Mouse (Mus musculus) macrophage (primary cell): Measurements from ENCODE around the gene Dlg2. TPM values are rescaled to one million over a fixed set of nuclear protein-coding genes. Genes with fewer than 3 reads are reported as not detected.

ENCODE experiments used
- H3K27ac ChIP-seq: fragments of 350-480 bp; formaldehyde crosslinking; 2 replicates; pipeline ENCODE4 v1.9.0; 2021
- H3K36me3 ChIP-seq: fragments of 350-480 bp; formaldehyde crosslinking; 2 replicates; pipeline ENCODE4 v1.9.0; 2021; ENCODE audit errors: inconsistent target
- H3K4me3 ChIP-seq: fragments of 350-480 bp; formaldehyde crosslinking; 2 replicates; pipeline ENCODE4 v1.9.0; 2021; ENCODE audit errors: inconsistent target
- H3K79me2 ChIP-seq: fragments of 350-480 bp; formaldehyde crosslinking; 2 replicates; pipeline ENCODE4 v1.9.0; 2021; ENCODE audit errors: inconsistent target
- WGBS: methylation state at CpG from one replicate; pipeline ENCODE4 v1.1.7; 2026; ENCODE audit warnings: inconsistent platforms; ENCODE audit not compliant: missing documents; 5-methylcytosine and 5-hydroxymethylcytosine counted together
- polyA plus RNA-seq: library from polyadenylated mRNA; stranded (reverse); fragments of 250-400 nt; gene quantifications from 3 replicates; pipeline ENCODE4 v1.2.4, GENCODE M21; 2018; ENCODE audit warnings: inconsistent platforms

Dlg2 gene
- polyA plus RNA-seq, 1 experiment from 2014 or later = 0.13 TPM

GRCm38 (mm10) chr7:91432563-91432962 is 956.1 kb downstream of the Dlg2 start:
- H3K27ac ChIP-seq = no peak overlapping the region
- no peaks in the 10 kb centered on the region for H3K36me3 ChIP-seq
- no peak overlapping the region for H3K4me3 ChIP-seq
- WGBS = 83% methylated on average over 4 of the region's 4 CpGs
- no peaks in the 10 kb centered on the region for H3K79me2 ChIP-seq

- Histone ChIP-seq H3K79me2 (no peaks in the 10 kb centered on the region), H3K36me3 (no peaks in the 10 kb centered on the region), H3K27ac (no peak overlapping the region), H3K4me3 (no peak overlapping the region)
- WGBS = 87% methylated on average over 5 of the region's 5 CpGs
Observed at GRCm38 (mm10) chr7:91434739-91435138, 958.3 kb downstream of the Dlg2 start.

GRCm38 (mm10) chr7:91440326-91440725 is 963.9 kb downstream of the Dlg2 start:
- WGBS = 81% methylated on average over 6 of the region's 6 CpGs
- H3K4me3 ChIP-seq = no peak overlapping the region
- no peaks in the 10 kb centered on the region for H3K79me2 ChIP-seq
- no peak overlapping the region for H3K27ac ChIP-seq
- H3K36me3 ChIP-seq = no peaks in the 10 kb centered on the region

GRCm38 (mm10) chr7:91442447-91443376 is 966.2 kb downstream of the Dlg2 start:
- H3K4me3 ChIP-seq = no peak overlapping the region
- H3K36me3 ChIP-seq = no peaks in the 10 kb centered on the region
- H3K27ac ChIP-seq = no peak overlapping the region
- 82% methylated on average over 11 of the region's 11 CpGs for WGBS
- no peaks in the 10 kb centered on the region for H3K79me2 ChIP-seq

- Histone ChIP-seq H3K79me2 (no peaks in the 10 kb centered on the region), H3K36me3 (no peaks in the 10 kb centered on the region), H3K4me3 (no peak overlapping the region), H3K27ac (no peak overlapping the region)
- 74% methylated on average over 5 of the region's 5 CpGs for WGBS
Observed at GRCm38 (mm10) chr7:91443377-91443714, 966.9 kb downstream of the Dlg2 start.

- WGBS = 93% methylated on average over 3 of the region's 3 CpGs
- no peaks in the 10 kb centered on the region for H3K36me3 ChIP-seq
- H3K4me3 ChIP-seq = no peak overlapping the region
- H3K27ac ChIP-seq = no peak overlapping the region
- H3K79me2 ChIP-seq = no peaks in the 10 kb centered on the region
Observed at GRCm38 (mm10) chr7:91443913-91444312, 967.4 kb downstream of the Dlg2 start.

- Histone ChIP-seq H3K27ac (no peak overlapping the region), H3K36me3 (no peaks in the 10 kb centered on the region), H3K79me2 (no peaks in the 10 kb centered on the region), H3K4me3 (no peak overlapping the region)
- WGBS = 74% methylated on average over 3 of the region's 3 CpGs
Observed at GRCm38 (mm10) chr7:91444728-91445127, 968.3 kb downstream of the Dlg2 start.

GRCm38 (mm10) chr7:91456796-91457195 is 980.3 kb downstream of the Dlg2 start:
- H3K36me3 ChIP-seq = no peaks in the 10 kb centered on the region
- 18% methylated on average over 1 of the region's 1 CpGs for WGBS
- no peak overlapping the region for H3K4me3 ChIP-seq
- H3K27ac ChIP-seq = no peak overlapping the region
- H3K79me2 ChIP-seq = no peaks in the 10 kb centered on the region

GRCm38 (mm10) chr7:91457207-91457606 is 980.7 kb downstream of the Dlg2 start:
- Histone ChIP-seq H3K36me3 (no peaks in the 10 kb centered on the region), H3K79me2 (no peaks in the 10 kb centered on the region), H3K27ac (no peak overlapping the region), H3K4me3 (no peak overlapping the region)
- 0% methylated on average over 1 of the region's 1 CpGs for WGBS

- H3K36me3 ChIP-seq = no peaks in the 10 kb centered on the region
- H3K79me2 ChIP-seq = no peaks in the 10 kb centered on the region
- H3K27ac ChIP-seq = no peak overlapping the region
- no peak overlapping the region for H3K4me3 ChIP-seq
- 92% methylated on average over 3 of the region's 3 CpGs for WGBS
Observed at GRCm38 (mm10) chr7:91461352-91461751, 984.9 kb downstream of the Dlg2 start.

- Histone ChIP-seq H3K79me2 (no peaks in the 10 kb centered on the region), H3K27ac (no peak overlapping the region), H3K4me3 (no peak overlapping the region), H3K36me3 (no peaks in the 10 kb centered on the region)
- 89% methylated on average over 7 of the region's 7 CpGs for WGBS
Observed at GRCm38 (mm10) chr7:91463256-91463655, 986.8 kb downstream of the Dlg2 start.

GRCm38 (mm10) chr7:91467061-91467460 is 990.6 kb downstream of the Dlg2 start:
- Histone ChIP-seq H3K36me3 (no peaks in the 10 kb centered on the region), H3K4me3 (no peak overlapping the region), H3K79me2 (no peaks in the 10 kb centered on the region), H3K27ac (no peak overlapping the region)
- WGBS = 20% methylated on average over 3 of the region's 3 CpGs

- WGBS = 81% methylated on average over 3 of the region's 3 CpGs
- no peaks in the 10 kb centered on the region for H3K79me2 ChIP-seq
- H3K27ac ChIP-seq = no peak overlapping the region
- no peak overlapping the region for H3K4me3 ChIP-seq
- no peaks in the 10 kb centered on the region for H3K36me3 ChIP-seq
Observed at GRCm38 (mm10) chr7:91479145-91479544, 1002.7 kb downstream of the Dlg2 start.

- Histone ChIP-seq H3K36me3 (no peaks in the 10 kb centered on the region), H3K27ac (no peak overlapping the region), H3K79me2 (no peaks in the 10 kb centered on the region), H3K4me3 (no peak overlapping the region)
- 90% methylated on average over 1 of the region's 1 CpGs for WGBS
Observed at GRCm38 (mm10) chr7:91481574-91482197, 1005.2 kb downstream of the Dlg2 start.

GRCm38 (mm10) chr7:91493234-91493633 is 1016.8 kb downstream of the Dlg2 start:
- WGBS = 24% methylated on average over 3 of the region's 3 CpGs
- H3K36me3 ChIP-seq = no peaks in the 10 kb centered on the region
- H3K27ac ChIP-seq = no peak overlapping the region
- no peak overlapping the region for H3K4me3 ChIP-seq
- H3K79me2 ChIP-seq = no peaks in the 10 kb centered on the region
